Mouse (Mus musculus) lung, adult 2 months (tissue): Measurements from ENCODE around the gene Gm10338. TPM values are rescaled to one million over a fixed set of nuclear protein-coding genes. Genes with fewer than 3 reads are reported as not detected.
"Not testable (repeated sequence)": the region's sequence is repeated elsewhere in the genome, so short reads cannot be mapped to it uniquely, and the experiment has no call there.

Experiments used
- DNase-seq: peaks from one replicate; pipeline ENCODE4 v3.0.0; 2022
- H3K4me1 ChIP-seq: fragments of 200-500 bp; 2 replicates; pipeline ENCODE4 v1.6.1; 2011; ENCODE audit warnings: low read length; ENCODE audit not compliant: control insufficient read depth, insufficient read depth
- H3K4me3 ChIP-seq: fragments of 200-500 bp; replicated peaks from 2 replicates; pipeline ENCODE3; 2011; ENCODE audit warnings: low read depth, mild to moderate bottlenecking, control low read depth, low read length; ENCODE audit errors: extremely low read depth
- WGBS: fragments of 180-500 bp; shearing (Covaris S2); methylation state at CpG from one replicate; pipeline ENCODE4 v1.1.7; 2018; 5-methylcytosine and 5-hydroxymethylcytosine counted together
- polyA plus RNA-seq: library from polyadenylated mRNA; depleted of rRNA; stranded (reverse); fragments of >200 nt; gene quantifications from 2 replicates; pipeline ENCODE4 v1.2.3, GENCODE M21; 2012; rRNA removed

Gm10338 gene
- not detected in 2 replicates for polyA plus RNA-seq

GRCm38 (mm10) chr14:7595492-7595891 lies at the start of gene Gm10338:
Gene Gm10338, minus strand, starts transcription at chr14:7595592.
- no CpG with 5 or more reads among the region's 2 CpGs for WGBS
- DNase-seq, H3K4me1 ChIP-seq, H3K4me3 ChIP-seq: not testable (repeated sequence)

- no CpG with 5 or more reads among the region's 2 CpGs for WGBS
Measured at GRCm38 (mm10) chr14:7643872-7644271, 48.5 kb upstream of the Gm10338 start, which contains the start of gene Gm10128. Gene Gm10128, minus strand, starts transcription at chr14:7643972.

GRCm38 (mm10) chr14:7568382-7568781 lies 27.0 kb downstream of the Gm10338 start, which contains the start of gene Gm3558:
Gene Gm3558, minus strand, starts transcription at chr14:7568566.
- not testable (repeated sequence) for H3K4me3 ChIP-seq, DNase-seq, H3K4me1 ChIP-seq
- WGBS, result 5% methylated on average over 4 of the region's 34 CpGs

More at GRCm38 (mm10) chr14:7643872-7644271, 48.5 kb upstream of the Gm10338 start, which contains the start of gene Gm10128:
- H3K4me3 ChIP-seq, DNase-seq, H3K4me1 ChIP-seq: not testable (repeated sequence)

- under 1% methylated on average over 21 of the region's 27 CpGs for WGBS
- H3K4me1 ChIP-seq, DNase-seq, H3K4me3 ChIP-seq: not testable (repeated sequence)
Measured at GRCm38 (mm10) chr14:7567890-7568289, 27.5 kb downstream of the Gm10338 start.

GRCm38 (mm10) chr14:7567266-7567665 lies 28.1 kb downstream of the Gm10338 start:
- H3K4me3 ChIP-seq, H3K4me1 ChIP-seq, DNase-seq: not testable (repeated sequence)
- WGBS, result 2% methylated on average over 6 of the region's 9 CpGs

Other genes starting within 250 kb of the Gm10338 start
- not detected in 2 replicates for gene Gm8374, start 230.5 kb downstream of the Gm10338 start, polyA plus RNA-seq
- not detected in 2 replicates for gene Gm3755, start 144.7 kb downstream of the Gm10338 start, polyA plus RNA-seq
- 0.11 and 0.12 TPM in 2 replicates for gene Gm3752, start 111.8 kb downstream of the Gm10338 start, polyA plus RNA-seq
- gene Gm3558, start 27.0 kb downstream of the Gm10338 start, polyA plus RNA-seq, result 0.19 and 0.20 TPM in 2 replicates
- gene Gm10128, start 48.4 kb upstream of the Gm10338 start, polyA plus RNA-seq, result not detected in 2 replicates
- gene Gm26661, start 196.0 kb upstream of the Gm10338 start, polyA plus RNA-seq, result not detected in 2 replicates
- gene Flnb, start 222.4 kb upstream of the Gm10338 start, polyA plus RNA-seq, result 22.3 and 26.4 TPM in 2 replicates